Mouse (Mus musculus) G1E (cell line): Measurements from ENCODE around the gene Glod4. TPM values are rescaled to one million over a fixed set of nuclear protein-coding genes. Genes with fewer than 3 reads are reported as not detected.

ENCODE experiments used
- ATAC-seq: 2 replicates; pipeline ENCODE4 v1.8.0; 2016; ENCODE audit warnings: mild to moderate bottlenecking; ENCODE audit not compliant: insufficient number of reproducible peaks, poor library complexity, low FRiP score, severe bottlenecking; ENCODE audit errors: extremely low read depth
- DNase-seq: peaks from one replicate; pipeline ENCODE4 v3.0.0; 2012; ENCODE audit warnings: low spot score
- H3K27me3 ChIP-seq: 2 replicates; pipeline ENCODE4 v1.6.1; 2012; ENCODE audit warnings: mild to moderate bottlenecking, low read length, inconsistent platforms; ENCODE audit not compliant: insufficient read depth
- H3K36me3 ChIP-seq: replicated peaks from 2 replicates; pipeline ENCODE3; 2012; ENCODE audit warnings: mild to moderate bottlenecking, inconsistent platforms
- H3K4me1 ChIP-seq: 2 replicates; pipeline ENCODE4 v1.6.1; 2012; ENCODE audit warnings: low read depth, low read length, inconsistent platforms, mixed read lengths; ENCODE audit not compliant: insufficient read depth
- H3K4me3 ChIP-seq: 2 replicates; pipeline ENCODE4 v1.5.1; 2012; ENCODE audit warnings: low read depth, mild to moderate bottlenecking, inconsistent platforms, low read length, moderate library complexity, mixed read lengths
- H3K9me3 ChIP-seq: replicated peaks from 2 replicates; pipeline ENCODE4 v1.6.1; 2012; ENCODE audit warnings: inconsistent platforms
- CTCF ChIP-seq: IDR thresholded peaks from 2 replicates; pipeline ENCODE4 v1.5.1; 2012; ENCODE audit warnings: low read depth, low read length, inconsistent platforms, mixed read lengths
- GATA1 ChIP-seq: IDR thresholded peaks from 2 replicates; pipeline ENCODE4 v1.6.1; 2012; ENCODE audit warnings: borderline replicate concordance, low read length, inconsistent platforms, mixed read lengths
- GATA2 ChIP-seq: IDR thresholded peaks from 2 replicates; pipeline ENCODE4 v1.6.1; 2012; ENCODE audit warnings: low read depth, low read length, inconsistent platforms, borderline replicate concordance
- POLR2AphosphoS5 ChIP-seq: IDR thresholded peaks from 2 replicates; pipeline ENCODE4 v1.6.1; 2012; ENCODE audit warnings: low read depth, low read length, inconsistent platforms; ENCODE audit not compliant: insufficient replicate concordance
- TAL1 ChIP-seq: conservative IDR thresholded peaks from 2 replicates; pipeline ENCODE4 v1.6.1; 2012; ENCODE audit warnings: low read depth, low read length, inconsistent platforms, mixed read lengths
- polyA plus RNA-seq: library from polyadenylated mRNA; stranded (reverse); fragments of >175 nt; gene quantifications from 2 replicates; pipeline ENCODE4 v1.2.3, GENCODE M21; 2012
- total RNA-seq, 2 experiments: library from RNA; stranded (forward) in 1 of 2; stranded (reverse) in 1 of 2; fragments of 200-1000 nt in 1 of 2; fragments of >200 nt in 1 of 2; fragmentation: Nextera tagmentation in 1 of 2; gene quantifications; 2 replicates each; pipeline ENCODE4 v1.2.3; 2014 to 2017

Gene Glod4
- total and polyA plus RNA-seq, 3 experiments = 5.8 to 168 (median 61.4) TPM

GRCm38 (mm10) chr11:76154200-76154599 lies 89.3 kb downstream of the Glod4 start:
- H3K4me3 ChIP-seq = no peak overlapping the region
- H3K4me1 ChIP-seq = 0 out of 2 replicates have a peak, but pooled peaks cover 5% of the 10 kb centered on the region
- no peaks in the 10 kb centered on the region for H3K9me3 ChIP-seq
- ATAC-seq (no peak), DNase-seq (no peak)
- peaks cover 58% of the 10 kb centered on the region for H3K36me3 ChIP-seq
- no peaks in the 10 kb centered on the region for H3K27me3 ChIP-seq
- TF ChIP-seq GATA2 = no peak
- no peak for TF ChIP-seq GATA1

GRCm38 (mm10) chr11:76153236-76153951 lies 90.1 kb downstream of the Glod4 start:
- H3K27me3 ChIP-seq = no peaks in the 10 kb centered on the region
- DNase-seq = no peak
- TF ChIP-seq POLR2AphosphoS5 (no peak), CTCF (no peak), GATA2 (no peak), TAL1 (no peak), GATA1 (no peak)
- peaks cover 59% of the 10 kb centered on the region for H3K36me3 ChIP-seq
- H3K4me3 ChIP-seq = no peak overlapping the region
- ATAC-seq = no peak
- H3K4me1 ChIP-seq = 0 out of 2 replicates have a peak, but pooled peaks cover 5% of the 10 kb centered on the region
- H3K9me3 ChIP-seq = no peaks in the 10 kb centered on the region

GRCm38 (mm10) chr11:76150980-76151379 lies 92.5 kb downstream of the Glod4 start:
- TF ChIP-seq GATA1 (no peak), POLR2AphosphoS5 (no peak), CTCF (no peak), GATA2 (no peak), TAL1 (no peak)

GRCm38 (mm10) chr11:76148055-76149008 lies 95.2 kb downstream of the Glod4 start:
- H3K27me3 ChIP-seq = no peaks in the 10 kb centered on the region
- no peaks in the 10 kb centered on the region for H3K9me3 ChIP-seq
- no peak for ATAC-seq
- H3K36me3 ChIP-seq = peaks cover 34% of the 10 kb centered on the region
- no peak for DNase-seq
- no peak for TF ChIP-seq POLR2AphosphoS5
- no peak overlapping the region for H3K4me3 ChIP-seq
- H3K4me1 ChIP-seq = 0 out of 2 replicates have a peak, but pooled peaks cover 4% of the 10 kb centered on the region

More at GRCm38 (mm10) chr11:76150980-76151379, 92.5 kb downstream of the Glod4 start:
- Histone ChIP-seq H3K9me3 (no peaks in the 10 kb centered on the region), H3K4me3 (no peak overlapping the region), H3K36me3 (peaks cover 49% of the 10 kb centered on the region), H3K27me3 (no peaks in the 10 kb centered on the region), H3K4me1 (0 out of 2 replicates have a peak, but pooled peaks cover 5% of the 10 kb centered on the region)
- no peak for DNase-seq
- ATAC-seq = no peak

GRCm38 (mm10) chr11:76146187-76147010 lies 97.1 kb downstream of the Glod4 start:
- H3K9me3 ChIP-seq = no peaks in the 10 kb centered on the region
- no peaks in the 10 kb centered on the region for H3K4me1 ChIP-seq
- H3K4me3 ChIP-seq = no peak overlapping the region
- ATAC-seq = no peak
- H3K27me3 ChIP-seq = no peaks in the 10 kb centered on the region
- TF ChIP-seq CTCF (no peak), POLR2AphosphoS5 (no peak), GATA1 (no peak), GATA2 (no peak), TAL1 (no peak)
- DNase-seq = no peak
- peaks cover 29% of the 10 kb centered on the region for H3K36me3 ChIP-seq

- Histone ChIP-seq H3K4me1 (no peaks in the 10 kb centered on the region), H3K27me3 (no peaks in the 10 kb centered on the region), H3K4me3 (no peak overlapping the region), H3K36me3 (peaks cover 23% of the 10 kb centered on the region), H3K9me3 (no peaks in the 10 kb centered on the region)
- TF ChIP-seq TAL1 (no peak), GATA1 (no peak), CTCF (no peak), GATA2 (no peak), POLR2AphosphoS5 (no peak)
- ATAC-seq = no peak
- DNase-seq = no peak
Measured at GRCm38 (mm10) chr11:76145169-76145568, 98.4 kb downstream of the Glod4 start.
